Mouse (Mus musculus): ENCODE data around the gene Mpp2.

GRCm38 (mm10) chr11:102087081-102087751, 1.1 kb downstream of the Mpp2 start:
- TF ChIP-seq CTCF (IDR thresholded peaks at IDR 0.05; ENCODE audit: control insufficient read depth, insufficient read depth, insufficient replicate concordance, low read depth, low read length) (no peak), POLR2A (IDR thresholded peaks at IDR 0.05; ENCODE audit: control insufficient read depth, low read depth, low read length) (no peak)

All from testis, adult 2 months (tissue).